Mouse (Mus musculus) MEL (cell line): ENCODE measurements around the gene Cntrl. TPM values are rescaled to one million over a fixed set of nuclear protein-coding genes. Genes with fewer than 3 reads are reported as not detected.

Experiments used
- DNase-seq: peaks from one replicate; pipeline ENCODE4 v3.0.0; 2011; ENCODE audit warnings: low read depth, low spot score
- H3K27ac ChIP-seq: 2 replicates; pipeline ENCODE4 v1.5.1; 2012; ENCODE audit warnings: low read depth, mild to moderate bottlenecking, control low read depth, low read length, moderate library complexity; ENCODE audit not compliant: control insufficient read depth
- H3K27me3 ChIP-seq, 2 experiments: fragments of 150-350 bp in 1 of 2; sonication (generic) in 1 of 2; 2 replicates each; pipeline ENCODE4 v1.6.1; 2012; ENCODE audit warnings: low read length in 2 of 2, mild to moderate bottlenecking in 2 of 2, improper control_type of control experiment in 1 of 2, moderate library complexity in 1 of 2; ENCODE audit not compliant: insufficient read depth in 2 of 2, control insufficient read depth in 1 of 2
- H3K36me3 ChIP-seq, 2 experiments: 2 replicates each; pipeline ENCODE4 v1.6.1; 2012 to 2014; ENCODE audit warnings: low read length in 2 of 2, improper control_type of control experiment in 1 of 2, inconsistent platforms in 1 of 2, mild to moderate bottlenecking in 1 of 2; ENCODE audit not compliant: insufficient read depth in 2 of 2, control insufficient read depth in 1 of 2
- H3K4me1 ChIP-seq, 2 experiments: fragments of 150-350 bp in 1 of 2; sonication (generic) in 1 of 2; 2 replicates each; pipeline ENCODE4 v1.6.1; 2012; ENCODE audit warnings: low read length in 2 of 2, improper control_type of control experiment in 1 of 2, mild to moderate bottlenecking in 1 of 2; ENCODE audit not compliant: insufficient read depth in 2 of 2, control insufficient read depth in 1 of 2
- H3K4me3 ChIP-seq, 2 experiments: fragments of 150-350 bp in 1 of 2; sonication (generic) in 1 of 2; 2 replicates each; pipeline ENCODE4 v1.5.1; 2012; ENCODE audit warnings: low read depth in 2 of 2, low read length in 2 of 2, mild to moderate bottlenecking in 2 of 2, moderate library complexity in 2 of 2, control low read depth in 1 of 2, improper control_type of control experiment in 1 of 2; ENCODE audit not compliant: control insufficient read depth in 1 of 2, insufficient read depth in 1 of 2
- H3K79me2 ChIP-seq: 2 replicates; pipeline ENCODE4 v1.6.1; 2012; ENCODE audit warnings: mild to moderate bottlenecking, low read length, moderate library complexity; ENCODE audit not compliant: control insufficient read depth, poor library complexity, insufficient read depth
- H3K9ac ChIP-seq: 2 replicates; pipeline ENCODE4 v1.6.1; 2012; ENCODE audit warnings: low read depth, mild to moderate bottlenecking, control low read depth, low read length, moderate library complexity; ENCODE audit not compliant: control insufficient read depth, poor library complexity, severe bottlenecking
- H3K9me3 ChIP-seq: fragments of 150-350 bp; sonication (generic); replicated peaks from 2 replicates; pipeline ENCODE4 v1.6.1; 2012; ENCODE audit warnings: mild to moderate bottlenecking, low read length, improper control_type of control experiment, moderate library complexity; ENCODE audit not compliant: insufficient read depth
- CTCF ChIP-seq, 3 experiments: IDR thresholded peaks in 2 of 3; conservative IDR thresholded peaks in 1 of 3; 2 replicates each; pipeline ENCODE4 v1.5.1; 2011 to 2012; ENCODE audit warnings: low read length in 3 of 3, low read depth in 2 of 3, mild to moderate bottlenecking in 2 of 3, improper control_type of control experiment in 1 of 3, inconsistent platforms in 1 of 3, mixed read lengths in 1 of 3, moderate library complexity in 1 of 3; ENCODE audit not compliant: control insufficient read depth in 1 of 3, insufficient read depth in 1 of 3, poor library complexity in 1 of 3, severe bottlenecking in 1 of 3
- E2F4 ChIP-seq: IDR thresholded peaks from 2 replicates; pipeline ENCODE4 v1.6.1; 2011; ENCODE audit warnings: low read depth, low read length, improper control_type of control experiment, borderline replicate concordance
- ETS1 ChIP-seq: IDR thresholded peaks from 2 replicates; pipeline ENCODE4 v1.6.1; 2012; ENCODE audit warnings: low read depth, mild to moderate bottlenecking, inconsistent platforms, low read length, improper control_type of control experiment, moderate library complexity
- HCFC1 ChIP-seq: IDR thresholded peaks from 2 replicates; pipeline ENCODE4 v1.6.1; 2012; ENCODE audit warnings: low read depth, mild to moderate bottlenecking, inconsistent platforms, low read length, improper control_type of control experiment, moderate library complexity
- MAFK ChIP-seq: IDR thresholded peaks from 2 replicates; pipeline ENCODE4 v1.6.1; 2011; ENCODE audit warnings: low read depth, mild to moderate bottlenecking, low read length, improper control_type of control experiment, borderline replicate concordance
- MAX ChIP-seq: IDR thresholded peaks from 2 replicates; pipeline ENCODE4 v1.6.1; 2011; ENCODE audit warnings: low read length, improper control_type of control experiment
- NRF1 ChIP-seq: IDR thresholded peaks from 2 replicates; pipeline ENCODE4 v1.6.1; 2014; ENCODE audit warnings: low read depth, mild to moderate bottlenecking, inconsistent platforms, low read length, improper control_type of control experiment, moderate library complexity; ENCODE audit not compliant: poor library complexity, insufficient read depth, severe bottlenecking
- POLR2A ChIP-seq, 2 experiments: IDR thresholded peaks; 2 replicates each; pipeline ENCODE4 v1.6.1; 2011 to 2012; ENCODE audit warnings: low read length in 2 of 2, mild to moderate bottlenecking in 2 of 2, control low read depth in 1 of 2, improper control_type of control experiment in 1 of 2, low read depth in 1 of 2, moderate library complexity in 1 of 2; ENCODE audit not compliant: control insufficient read depth in 1 of 2, insufficient read depth in 1 of 2, poor library complexity in 1 of 2
- POLR2AphosphoS5 ChIP-seq: IDR thresholded peaks from 2 replicates; pipeline ENCODE4 v1.6.1; 2012; ENCODE audit warnings: low read depth, borderline replicate concordance, mild to moderate bottlenecking, inconsistent platforms, low read length, moderate library complexity, mixed read lengths
- RCOR1 ChIP-seq: IDR thresholded peaks from 2 replicates; pipeline ENCODE4 v1.6.1; 2012; ENCODE audit warnings: low read depth, mild to moderate bottlenecking, inconsistent platforms, low read length, improper control_type of control experiment
- SIN3A ChIP-seq: IDR thresholded peaks from 2 replicates; pipeline ENCODE4 v1.6.1; 2012; ENCODE audit warnings: low read length, improper control_type of control experiment, inconsistent platforms
- SMC3 ChIP-seq: IDR thresholded peaks from 2 replicates; pipeline ENCODE4 v1.6.1; 2011; ENCODE audit warnings: low read depth, low read length, improper control_type of control experiment
- UBTF ChIP-seq: IDR thresholded peaks from 2 replicates; pipeline ENCODE4 v1.6.1; 2012; ENCODE audit warnings: low read depth, mild to moderate bottlenecking, inconsistent platforms, low read length, improper control_type of control experiment, moderate library complexity, borderline replicate concordance; ENCODE audit not compliant: insufficient read depth
- ZC3H11A ChIP-seq: IDR thresholded peaks from 2 replicates; pipeline ENCODE4 v1.6.1; 2012; ENCODE audit warnings: low read depth, mild to moderate bottlenecking, inconsistent platforms, low read length, improper control_type of control experiment
- ZMIZ1 ChIP-seq: IDR thresholded peaks from 2 replicates; pipeline ENCODE4 v1.6.1; 2012; ENCODE audit warnings: low read depth, mild to moderate bottlenecking, inconsistent platforms, low read length, improper control_type of control experiment, moderate library complexity
- ZNF384 ChIP-seq: IDR thresholded peaks from 2 replicates; pipeline ENCODE4 v1.6.1; 2012; ENCODE audit warnings: low read depth, mild to moderate bottlenecking, inconsistent platforms, low read length, improper control_type of control experiment
- polyA plus RNA-seq, 2 experiments: library from polyadenylated mRNA; stranded (reverse) in 1 of 2; unstranded in 1 of 2; fragments of >175 nt in 1 of 2; fragments of >200 nt in 1 of 2; gene quantifications; 2 replicates each; pipeline versions ENCODE4 v1.2.1 to v1.2.4; 2012; ENCODE audit warnings: low replicate concordance in 2 of 2, low read depth in 1 of 2; ENCODE audit not compliant: insufficient read length in 2 of 2, insufficient read depth in 1 of 2, missing spikeins in 1 of 2
- total RNA-seq: library from RNA; depleted of rRNA; stranded (reverse); fragments of 300-350 nt; gene quantifications from 2 replicates; pipeline ENCODE4 v1.2.3, GENCODE M21; 2012

Cntrl gene
- total and polyA plus RNA-seq, 3 experiments = 17.0 to 24.0 TPM; not detected in 1

DNA sequence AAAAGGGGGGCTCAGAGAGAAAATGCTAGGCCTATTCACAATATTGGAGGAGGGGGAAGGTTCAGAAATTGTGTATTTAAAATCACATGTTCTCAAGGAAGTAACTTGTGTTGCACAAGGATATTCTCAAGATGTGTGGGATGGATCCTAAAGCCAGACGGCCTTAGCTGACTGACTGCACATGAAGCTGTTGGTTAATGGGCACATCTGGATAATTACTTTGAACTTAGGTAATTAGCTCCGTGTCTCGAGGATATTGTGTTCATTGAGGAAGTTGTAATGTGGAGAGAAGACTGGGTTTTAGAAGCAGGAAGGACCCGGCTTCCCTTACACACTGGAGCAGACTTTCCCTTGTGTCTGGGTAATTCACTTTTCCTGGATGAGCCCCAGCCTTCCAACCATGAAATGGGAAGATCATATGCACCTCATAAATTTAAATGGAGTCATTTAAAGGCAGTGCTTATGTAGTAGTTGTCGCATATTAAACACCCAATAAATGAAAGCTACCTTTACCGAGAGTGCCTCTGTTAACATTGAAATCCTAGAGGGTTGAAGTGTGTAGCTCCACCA, 113.6 kb downstream of the Cntrl start:
- peaks cover 0 to 7% of the 10 kb centered on the region in 2 experiments; a peak in 3 of 4 replicates for H3K27me3 ChIP-seq
- TF ChIP-seq SMC3 (no peak), MAX (no peak), UBTF (no peak)
- H3K4me1 ChIP-seq = peaks cover 0 to 7% of the 10 kb centered on the region in 2 experiments; a peak in 1 of 4 replicates
- H3K9ac ChIP-seq = no peak overlapping the region
- no peaks in the 10 kb centered on the region for H3K9me3 ChIP-seq
- H3K27ac ChIP-seq = no peak overlapping the region
- no peaks in the 10 kb centered on the region for H3K79me2 ChIP-seq
- no peaks in the 10 kb centered on the region for H3K36me3 ChIP-seq
- no peak for DNase-seq
- H3K4me3 ChIP-seq = no peak overlapping the region

GRCm38 (mm10) chr2:35224285-35224684, 115.0 kb downstream of the Cntrl start:
- no peak overlapping the region for H3K27ac ChIP-seq
- no peaks in the 10 kb centered on the region for H3K79me2 ChIP-seq
- H3K9ac ChIP-seq = no peak overlapping the region
- no peak for DNase-seq
- peaks cover 0 to 12% of the 10 kb centered on the region in 2 experiments; a peak in 3 of 4 replicates for H3K27me3 ChIP-seq
- H3K36me3 ChIP-seq = no peaks in the 10 kb centered on the region
- no peak overlapping the region for H3K4me3 ChIP-seq
- TF ChIP-seq MAX (no peak), HCFC1 (no peak), ETS1 (no peak), E2F4 (no peak), RCOR1 (no peak), CTCF (IDR thresholded peaks at IDR 0.05 in 2 of 3, conservative IDR thresholded peaks at IDR 0.05 in 1 of 3; ENCODE audit: control insufficient read depth in 1 of 3, insufficient read depth in 1 of 3, low read depth in 2 of 3, low read length in 3 of 3, poor library complexity in 1 of 3, severe bottlenecking in 1 of 3) (no peak), POLR2AphosphoS5 (no peak), NRF1 (no peak)
- H3K4me1 ChIP-seq = no peaks in the 10 kb centered on the region
- H3K9me3 ChIP-seq = no peaks in the 10 kb centered on the region

- Histone ChIP-seq H3K9me3 (no peaks in the 10 kb centered on the region), H3K27me3 (peaks cover 1 to 11% of the 10 kb centered on the region in 2 experiments; a peak in 3 of 4 replicates), H3K4me1 (peaks cover 0 to 16% of the 10 kb centered on the region in 2 experiments; a peak in 2 of 4 replicates), H3K4me3 (no peak overlapping the region), H3K9ac (no peak overlapping the region), H3K27ac (no peak overlapping the region), H3K36me3 (peaks cover 0 to 11% of the 10 kb centered on the region in 2 experiments; a peak in 2 of 4 replicates), H3K79me2 (no peaks in the 10 kb centered on the region)
- TF ChIP-seq MAFK = no peak
- TF ChIP-seq ZMIZ1 = no peak
- no peak for TF ChIP-seq ZC3H11A
- TF ChIP-seq POLR2A (IDR thresholded peaks at IDR 0.05; ENCODE audit: control insufficient read depth in 1 of 2, insufficient read depth in 1 of 2, low read depth in 1 of 2, low read length in 2 of 2, poor library complexity in 1 of 2) = no peak
- no peak for TF ChIP-seq CTCF (IDR thresholded peaks at IDR 0.05 in 2 of 3, conservative IDR thresholded peaks at IDR 0.05 in 1 of 3; ENCODE audit: control insufficient read depth in 1 of 3, insufficient read depth in 1 of 3, low read depth in 2 of 3, low read length in 3 of 3, poor library complexity in 1 of 3, severe bottlenecking in 1 of 3)
- no peak for TF ChIP-seq SIN3A
- TF ChIP-seq ZNF384 = no peak
- DNase-seq = no peak
These were observed 118.9 kb downstream of the Cntrl start for GRCm38 (mm10) chr2:35228145-35228544.
